Mouse (Mus musculus) neural tube, embryonic 15.5 days (tissue): Measurements from ENCODE around the gene Pstpip1. TPM values are rescaled to one million over a fixed set of nuclear protein-coding genes. Genes with fewer than 3 reads are reported as not detected.

ENCODE experiments used
- ATAC-seq: fragments of 200-750 bp; cut with Nextera tagmentation; 2 replicates; pipeline ENCODE4 v1.8.0; 2017; ENCODE audit warnings: mild to moderate bottlenecking, moderate TSS enrichment, moderate library complexity; ENCODE audit not compliant: low FRiP score
- H3K27ac ChIP-seq: fragments of 300-500 bp; sonication (generic); replicated peaks from 2 replicates; pipeline ENCODE4 v1.5.1; 2015; ENCODE audit warnings: mild to moderate bottlenecking, inconsistent platforms
- H3K27me3 ChIP-seq: fragments of 300-500 bp; sonication (generic); replicated peaks from 2 replicates; pipeline ENCODE4 v1.6.1; 2015; ENCODE audit warnings: inconsistent platforms
- H3K36me3 ChIP-seq: fragments of 300-500 bp; sonication (generic); 2 replicates; pipeline ENCODE4 v1.6.1; 2015; ENCODE audit warnings: inconsistent platforms
- H3K4me1 ChIP-seq: fragments of 300-500 bp; sonication (generic); 2 replicates; pipeline ENCODE4 v1.6.1; 2015; ENCODE audit warnings: inconsistent platforms
- H3K4me2 ChIP-seq: fragments of 300-500 bp; sonication (generic); 2 replicates; pipeline ENCODE4 v1.6.1; 2015; ENCODE audit warnings: inconsistent platforms, mild to moderate bottlenecking, moderate library complexity
- H3K4me3 ChIP-seq: fragments of 300-500 bp; sonication (generic); replicated peaks from 2 replicates; pipeline ENCODE4 v1.5.1; 2015; ENCODE audit warnings: mild to moderate bottlenecking, inconsistent platforms
- H3K9ac ChIP-seq: fragments of 300-500 bp; sonication (generic); replicated peaks from 2 replicates; pipeline ENCODE4 v1.6.1; 2015; ENCODE audit warnings: mild to moderate bottlenecking, inconsistent platforms
- H3K9me3 ChIP-seq: fragments of 300-500 bp; sonication (generic); replicated peaks from 2 replicates; pipeline ENCODE4 v1.6.1; 2016; ENCODE audit warnings: inconsistent platforms
- WGBS: fragments of 180-500 bp; shearing (Covaris S2); methylation state at CpG from one replicate; pipeline ENCODE4 v1.1.7; 2015; ENCODE audit warnings: mixed read lengths; 5-methylcytosine and 5-hydroxymethylcytosine counted together
- polyA plus RNA-seq: library from polyadenylated mRNA; unstranded; fragments of >200 nt; fragmentation: Nextera tagmentation; extraction: Ambion mirVana; gene quantifications from 2 replicates; pipeline ENCODE4 v1.2.1, GENCODE M21; 2015

Pstpip1 gene
- 0.84 and 4.6 TPM in 2 replicates for polyA plus RNA-seq

DNA sequence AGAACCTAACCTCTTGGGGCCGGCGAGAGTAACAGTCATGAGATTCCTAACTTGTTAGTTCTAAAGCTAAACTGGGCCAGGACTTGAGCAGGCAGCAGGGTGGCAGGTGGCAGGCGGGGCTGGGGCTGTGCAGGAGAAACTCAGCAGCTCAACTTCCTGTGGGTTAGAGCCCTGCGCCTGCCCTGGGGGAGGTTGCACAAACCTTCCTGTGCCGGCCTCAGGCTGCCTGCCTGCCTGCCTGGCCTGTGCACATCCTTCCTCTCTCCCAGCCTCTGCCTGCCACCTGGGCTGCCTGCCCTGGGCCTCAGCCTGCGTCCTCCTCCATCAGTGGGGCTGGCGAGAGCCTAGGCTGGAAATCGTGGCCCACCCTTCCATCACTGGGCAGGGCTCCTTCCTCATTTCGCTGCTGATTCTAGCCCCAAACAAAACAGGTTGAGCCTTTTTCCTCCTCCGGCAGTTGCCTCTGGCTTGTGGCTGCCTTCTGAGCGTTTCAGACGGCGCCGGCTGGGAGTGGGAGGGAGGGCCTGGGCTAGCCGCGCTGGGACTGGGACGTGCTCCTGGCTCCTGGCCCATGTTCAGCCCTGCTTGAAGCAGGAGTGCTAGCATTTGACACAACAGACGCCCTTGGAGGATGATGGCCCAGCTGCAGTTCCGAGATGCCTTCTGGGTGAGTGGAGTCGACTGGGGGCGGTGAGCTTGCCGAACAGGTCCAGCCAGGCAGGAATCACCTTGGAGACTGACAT lies at the start of gene Pstpip1:
Gene Pstpip1 (plus strand): TSS at position 185 of the 743 bp plus-strand sequence.
- 39% methylated on average over 22 of the region's 22 CpGs for WGBS
- ATAC-seq = peak; percentile 78
- no peak within 1 kb of the TSS for H3K27ac ChIP-seq
- no peaks in the 10 kb centered on the region for H3K36me3 ChIP-seq
- no peak within 1 kb of the TSS for H3K4me3 ChIP-seq
- no peaks in the 10 kb centered on the region for H3K9me3 ChIP-seq
- no peaks in the 10 kb centered on the region for H3K27me3 ChIP-seq
- H3K4me2 ChIP-seq = peak within 1 kb of the TSS; percentile 26
- H3K4me1 ChIP-seq = peaks cover 12% of the 10 kb centered on the region
- no peak within 1 kb of the TSS; the same call in 1 of the 2 replicates for H3K9ac ChIP-seq

DNA sequence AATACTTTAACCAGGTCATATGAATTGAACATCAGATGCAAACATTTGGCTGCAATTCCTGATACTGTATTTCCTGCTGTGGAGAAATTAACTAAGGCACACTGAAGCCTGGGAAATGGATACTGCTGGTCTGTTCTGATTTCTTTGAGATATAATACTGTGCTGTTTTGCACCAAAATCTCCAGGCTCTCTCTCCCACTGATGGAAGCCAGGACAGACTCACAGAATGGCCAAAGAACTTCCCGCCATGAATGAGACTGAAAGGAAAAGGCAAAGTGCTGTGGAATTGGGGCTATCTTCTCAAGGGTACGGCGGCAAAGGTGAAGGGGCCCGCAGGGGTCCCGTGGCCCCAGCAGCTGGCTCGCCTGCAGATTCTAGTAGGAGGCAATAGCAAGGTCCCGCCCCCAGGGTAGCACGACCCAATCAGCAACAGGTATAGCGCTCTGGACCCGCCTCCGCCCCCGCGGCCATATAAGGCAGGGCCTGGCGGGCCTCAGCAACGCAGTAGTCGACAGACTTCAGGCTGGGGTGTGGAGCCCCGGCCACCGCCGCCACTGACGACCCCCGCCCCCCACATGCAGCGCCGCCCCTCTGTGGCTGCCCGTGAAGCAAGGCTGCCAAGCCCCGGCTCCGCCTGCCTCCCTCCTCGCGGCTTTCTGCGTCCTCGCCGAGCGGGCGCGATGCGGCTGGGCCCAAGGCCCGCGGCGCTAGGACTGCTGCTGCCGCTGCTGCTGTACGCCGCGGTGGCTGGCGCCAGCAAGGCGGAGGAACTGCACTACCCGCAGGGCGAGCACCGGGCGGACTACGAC lies 48.2 kb upstream of the Pstpip1 start, which contains the start of gene Rcn2:
Gene Rcn2 (plus strand): TSS at position 474 of the 809 bp plus-strand sequence.
- H3K4me3 ChIP-seq = peak within 1 kb of the TSS; percentile 83
- peak within 1 kb of the TSS; percentile 94 for H3K9ac ChIP-seq
- WGBS = under 1% methylated on average over 46 of the region's 49 CpGs
- peak within 1 kb of the TSS; percentile 96 for H3K27ac ChIP-seq
- peaks cover 25% of the 10 kb centered on the region for H3K4me1 ChIP-seq
- H3K4me2 ChIP-seq = peak within 1 kb of the TSS; percentile 64
- peaks cover 12% of the 10 kb centered on the region for H3K36me3 ChIP-seq
- H3K27me3 ChIP-seq = no peaks in the 10 kb centered on the region
- H3K9me3 ChIP-seq = no peaks in the 10 kb centered on the region
- ATAC-seq = peak; percentile 100

DNA sequence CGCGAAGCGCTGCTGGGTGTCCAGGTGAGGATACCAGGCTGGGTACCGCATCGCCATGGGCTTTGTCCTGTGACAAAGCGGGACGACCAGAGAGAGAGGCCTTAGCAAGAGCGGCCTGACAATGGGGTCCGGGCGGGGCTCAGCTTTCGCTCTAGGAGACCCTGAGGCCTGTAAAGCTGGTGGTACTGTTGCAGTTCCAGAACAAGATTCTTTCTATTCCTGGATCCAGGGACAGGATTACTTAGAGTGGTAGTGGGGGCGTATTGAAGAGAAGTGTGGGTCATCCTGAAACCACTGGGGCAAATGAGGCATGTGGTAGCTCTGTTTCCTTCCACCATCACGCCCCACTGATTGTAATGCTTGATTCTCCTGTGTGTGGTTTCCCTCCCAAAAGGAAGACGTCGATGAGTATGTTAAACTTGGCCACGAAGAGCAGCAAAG lies 47.6 kb upstream of the Pstpip1 start:
- Histone ChIP-seq H3K27ac (peak overlapping the region; percentile 96), H3K9me3 (no peaks in the 10 kb centered on the region), H3K4me3 (peak overlapping the region; percentile 83), H3K27me3 (no peaks in the 10 kb centered on the region), H3K9ac (peak overlapping the region; percentile 94), H3K36me3 (peaks cover 12% of the 10 kb centered on the region), H3K4me2 (peak overlapping the region; percentile 64), H3K4me1 (peaks cover 25% of the 10 kb centered on the region)
- peak; percentile 88 for ATAC-seq
- under 1% methylated on average over 16 of the region's 16 CpGs for WGBS

DNA sequence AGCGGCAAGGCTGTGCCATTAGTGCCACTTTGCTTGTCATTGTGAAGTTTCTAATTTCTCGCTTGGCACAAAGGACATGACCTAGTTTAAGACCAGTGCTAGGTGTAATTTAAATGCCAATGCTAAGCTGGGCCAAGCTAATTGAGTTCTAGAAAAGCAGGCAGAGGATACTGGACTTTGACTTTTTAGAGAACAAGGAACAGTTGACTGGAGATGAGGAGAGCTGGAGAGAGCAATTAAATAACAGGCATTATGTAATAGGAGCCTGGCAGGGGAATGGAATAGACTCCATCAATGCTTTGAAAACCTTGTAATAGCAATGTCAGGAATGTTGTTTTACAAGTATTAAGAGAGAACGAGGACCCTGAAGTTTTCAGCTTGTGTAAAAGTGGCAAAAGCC lies 36.0 kb upstream of the Pstpip1 start:
- no peak overlapping the region for H3K9ac ChIP-seq
- H3K27ac ChIP-seq = no peak overlapping the region
- 0 out of 2 replicates have a peak, but pooled peaks cover 5% of the 10 kb centered on the region for H3K4me1 ChIP-seq
- ATAC-seq = no peak
- WGBS = 46% methylated on average over 3 of the region's 3 CpGs
- no peaks in the 10 kb centered on the region for H3K9me3 ChIP-seq
- no peak overlapping the region for H3K4me2 ChIP-seq
- H3K27me3 ChIP-seq = no peaks in the 10 kb centered on the region
- no peak overlapping the region for H3K4me3 ChIP-seq
- H3K36me3 ChIP-seq = peaks cover 44% of the 10 kb centered on the region

DNA sequence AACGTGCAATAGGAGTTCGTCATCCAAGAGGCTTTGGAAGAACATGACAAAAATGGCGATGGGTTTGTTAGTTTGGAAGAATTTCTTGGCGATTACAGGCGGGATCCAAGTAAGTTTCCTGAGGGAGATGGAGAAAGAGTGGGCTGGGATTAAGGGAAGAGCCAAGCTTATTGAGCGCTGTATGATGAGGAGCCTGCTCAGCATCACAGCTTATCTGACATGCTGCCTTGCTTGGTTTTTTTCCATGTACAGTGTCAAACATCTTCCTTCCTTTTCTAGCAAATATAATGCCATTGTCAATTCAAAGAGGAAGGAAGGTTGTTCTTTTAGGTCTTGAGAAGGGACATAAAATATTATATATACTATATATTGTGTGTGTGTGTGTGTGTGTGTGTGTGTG lies 33.6 kb upstream of the Pstpip1 start:
- peaks cover 62% of the 10 kb centered on the region for H3K36me3 ChIP-seq
- 96% methylated on average over 6 of the region's 6 CpGs for WGBS
- no peak overlapping the region for H3K27ac ChIP-seq
- no peaks in the 10 kb centered on the region for H3K27me3 ChIP-seq
- no peak overlapping the region for H3K4me2 ChIP-seq
- H3K4me1 ChIP-seq = 0 out of 2 replicates have a peak, but pooled peaks cover 3% of the 10 kb centered on the region
- no peak overlapping the region for H3K9ac ChIP-seq
- no peak overlapping the region for H3K4me3 ChIP-seq
- ATAC-seq = no peak
- H3K9me3 ChIP-seq = no peaks in the 10 kb centered on the region

DNA sequence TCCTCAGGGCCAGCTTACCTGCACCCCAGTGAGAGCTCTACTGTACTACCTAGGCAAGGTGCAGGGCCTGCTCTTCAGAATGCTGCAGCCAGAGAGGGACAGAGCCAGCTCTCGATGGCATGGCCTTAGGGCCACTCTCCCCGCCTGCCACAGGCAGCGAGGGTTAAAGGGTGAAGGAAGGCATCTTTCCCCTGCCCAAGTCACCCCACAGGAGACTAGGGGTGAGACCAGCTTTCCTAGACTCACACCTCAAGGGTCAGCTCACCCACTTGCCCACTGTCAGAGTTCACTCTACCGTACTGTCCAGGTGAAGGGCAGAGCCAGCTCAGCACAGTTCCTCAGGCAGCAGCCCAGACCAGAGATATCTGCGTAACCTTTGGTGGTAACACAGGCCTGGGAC lies 27.4 kb upstream of the Pstpip1 start:
- Histone ChIP-seq H3K9me3 (no peaks in the 10 kb centered on the region), H3K27ac (no peak overlapping the region), H3K4me1 (no peaks in the 10 kb centered on the region), H3K27me3 (no peaks in the 10 kb centered on the region), H3K4me2 (no peak overlapping the region), H3K9ac (no peak overlapping the region), H3K36me3 (peaks cover 67% of the 10 kb centered on the region), H3K4me3 (no peak overlapping the region)
- WGBS = 93% methylated on average over 5 of the region's 5 CpGs
- no peak for ATAC-seq

DNA sequence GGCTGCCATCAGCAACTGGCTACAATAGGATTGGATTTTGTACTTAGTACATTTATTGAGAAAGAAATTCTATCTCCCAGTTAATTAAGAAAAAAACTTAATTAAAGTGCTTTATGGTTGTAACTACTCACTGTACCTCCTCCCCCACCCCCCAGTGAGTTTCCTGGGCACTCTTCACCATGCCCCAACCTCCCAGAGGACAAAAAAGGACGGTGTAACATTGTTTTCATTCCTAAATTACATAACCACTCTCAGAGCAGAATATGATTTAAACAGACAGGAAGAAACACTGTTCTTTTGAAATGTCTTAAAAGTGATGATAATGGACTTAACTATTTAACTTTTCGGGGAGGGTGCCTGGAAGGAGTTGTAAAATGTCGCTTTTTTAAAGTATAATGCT lies 24.8 kb upstream of the Pstpip1 start:
- peaks cover 61% of the 10 kb centered on the region for H3K36me3 ChIP-seq
- H3K9me3 ChIP-seq = no peaks in the 10 kb centered on the region
- H3K9ac ChIP-seq = no peak overlapping the region
- H3K4me2 ChIP-seq = no peak overlapping the region
- no peak overlapping the region for H3K4me3 ChIP-seq
- 79% methylated on average over 3 of the region's 3 CpGs for WGBS
- no peaks in the 10 kb centered on the region for H3K4me1 ChIP-seq
- no peak for ATAC-seq
- H3K27ac ChIP-seq = no peak overlapping the region
- no peaks in the 10 kb centered on the region for H3K27me3 ChIP-seq

DNA sequence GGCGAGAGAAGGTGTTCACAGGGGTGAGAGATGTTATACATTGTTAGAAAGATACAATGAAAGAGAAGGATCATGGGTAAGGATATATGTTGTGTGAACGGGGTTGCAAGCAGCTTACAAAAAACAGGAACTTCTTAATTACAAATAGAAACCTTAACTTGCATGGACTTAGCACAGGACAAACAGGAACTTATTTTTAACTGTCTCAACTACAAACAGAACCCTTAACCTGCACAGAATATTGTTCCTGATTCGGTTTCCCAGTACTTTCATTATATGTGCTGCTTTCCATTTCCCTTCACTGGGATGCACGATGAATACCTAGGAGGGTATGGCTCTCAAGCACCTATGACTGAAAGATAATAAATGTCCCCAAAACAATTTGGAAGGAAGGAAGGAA lies 21.8 kb upstream of the Pstpip1 start:
- Histone ChIP-seq H3K36me3 (peaks cover 38% of the 10 kb centered on the region; the same call in 1 of the 2 replicates), H3K27ac (no peak overlapping the region), H3K4me1 (no peaks in the 10 kb centered on the region), H3K9me3 (no peaks in the 10 kb centered on the region), H3K4me2 (no peak overlapping the region), H3K9ac (no peak overlapping the region), H3K4me3 (no peak overlapping the region), H3K27me3 (no peaks in the 10 kb centered on the region)
- no peak for ATAC-seq
- 89% methylated on average over 4 of the region's 4 CpGs for WGBS

DNA sequence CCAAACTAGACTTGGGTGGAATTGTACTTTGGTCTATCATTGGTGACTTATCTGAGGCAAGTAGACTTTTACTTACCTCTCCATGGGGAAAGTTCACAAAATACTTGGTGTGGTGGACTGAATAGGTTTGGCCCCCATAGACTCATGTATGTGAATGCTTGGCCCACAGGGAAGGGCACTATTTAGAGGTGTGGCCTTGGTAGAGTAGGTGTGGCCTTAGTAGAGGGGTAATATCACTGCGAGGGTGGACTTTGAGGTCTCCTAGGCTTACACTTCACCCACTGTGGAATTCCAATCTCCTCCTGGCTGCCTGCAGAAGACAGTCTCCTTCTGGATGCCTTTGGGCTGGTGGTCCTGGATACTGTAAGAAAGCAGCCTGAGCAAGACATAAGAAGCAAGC lies 21.1 kb upstream of the Pstpip1 start:
- H3K9ac ChIP-seq = no peak overlapping the region
- no peak overlapping the region for H3K4me2 ChIP-seq
- H3K27ac ChIP-seq = no peak overlapping the region
- 97% methylated on average over 1 of the region's 1 CpGs for WGBS
- no peaks in the 10 kb centered on the region for H3K27me3 ChIP-seq
- no peak for ATAC-seq
- H3K4me3 ChIP-seq = no peak overlapping the region
- peaks cover 32% of the 10 kb centered on the region; the same call in 1 of the 2 replicates for H3K36me3 ChIP-seq
- H3K9me3 ChIP-seq = no peaks in the 10 kb centered on the region
- H3K4me1 ChIP-seq = no peaks in the 10 kb centered on the region

DNA sequence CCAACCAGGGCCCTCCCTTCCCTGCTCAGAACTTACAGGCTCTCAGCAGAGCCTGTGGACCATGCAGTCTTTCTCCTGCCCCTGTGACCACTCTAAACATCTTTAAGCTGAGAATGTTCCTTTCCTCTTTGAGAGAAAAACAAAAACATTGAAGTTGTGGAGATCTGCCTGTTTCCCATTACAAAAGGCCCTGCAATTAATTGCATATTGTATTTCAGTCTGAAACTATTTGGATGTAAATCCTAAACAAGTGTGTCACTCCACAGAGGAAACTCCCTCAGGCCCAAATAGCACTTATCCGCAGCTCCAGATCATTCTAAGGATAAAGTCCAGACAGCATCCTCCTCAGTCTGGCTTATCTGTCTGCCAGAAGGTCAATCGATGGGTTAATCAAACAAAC lies 16.9 kb upstream of the Pstpip1 start:
- peaks cover 14% of the 10 kb centered on the region; the same call in 1 of the 2 replicates for H3K36me3 ChIP-seq
- 84% methylated on average over 2 of the region's 2 CpGs for WGBS
- H3K4me3 ChIP-seq = no peak overlapping the region

DNA sequence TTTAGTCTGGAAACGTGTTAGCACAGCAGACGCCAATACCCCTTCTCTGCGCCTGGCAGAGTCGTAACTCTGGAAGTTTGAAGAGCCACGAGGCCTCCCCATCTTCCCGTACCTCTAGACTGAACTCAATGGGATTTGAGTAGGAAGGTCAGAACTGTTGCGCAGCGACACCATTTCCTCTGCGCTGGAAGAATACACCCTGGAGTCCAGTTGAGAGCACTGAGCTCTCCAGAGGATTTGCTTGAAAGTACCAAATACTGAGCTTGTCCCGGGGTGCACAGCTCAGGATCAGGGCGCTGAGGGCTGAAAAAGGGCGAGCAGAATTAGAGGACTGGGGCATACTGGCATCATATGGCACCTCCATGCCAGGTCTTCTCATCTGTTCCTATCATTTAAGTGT lies 14.9 kb upstream of the Pstpip1 start:
- no peak overlapping the region for H3K4me2 ChIP-seq
- peaks cover 10% of the 10 kb centered on the region; the same call in 1 of the 2 replicates for H3K36me3 ChIP-seq
- H3K27ac ChIP-seq = no peak overlapping the region
- no peaks in the 10 kb centered on the region for H3K27me3 ChIP-seq
- H3K9ac ChIP-seq = no peak overlapping the region
- H3K4me3 ChIP-seq = no peak overlapping the region
- H3K9me3 ChIP-seq = no peaks in the 10 kb centered on the region
- H3K4me1 ChIP-seq = peaks cover 17% of the 10 kb centered on the region
- 74% methylated on average over 12 of the region's 12 CpGs for WGBS
- peak; percentile 32; the same call in 1 of the 2 replicates for ATAC-seq

More for the DNA sequence above, 16.9 kb upstream of the Pstpip1 start:
- no peak overlapping the region for H3K27ac ChIP-seq
- no peak for ATAC-seq
- peaks cover 17% of the 10 kb centered on the region for H3K4me1 ChIP-seq
- no peak overlapping the region for H3K4me2 ChIP-seq
- H3K9ac ChIP-seq = no peak overlapping the region
- H3K27me3 ChIP-seq = no peaks in the 10 kb centered on the region
- no peaks in the 10 kb centered on the region for H3K9me3 ChIP-seq
